Mouse (Mus musculus): ENCODE data around the gene Pip4k2a.

Pip4k2a gene

DNA sequence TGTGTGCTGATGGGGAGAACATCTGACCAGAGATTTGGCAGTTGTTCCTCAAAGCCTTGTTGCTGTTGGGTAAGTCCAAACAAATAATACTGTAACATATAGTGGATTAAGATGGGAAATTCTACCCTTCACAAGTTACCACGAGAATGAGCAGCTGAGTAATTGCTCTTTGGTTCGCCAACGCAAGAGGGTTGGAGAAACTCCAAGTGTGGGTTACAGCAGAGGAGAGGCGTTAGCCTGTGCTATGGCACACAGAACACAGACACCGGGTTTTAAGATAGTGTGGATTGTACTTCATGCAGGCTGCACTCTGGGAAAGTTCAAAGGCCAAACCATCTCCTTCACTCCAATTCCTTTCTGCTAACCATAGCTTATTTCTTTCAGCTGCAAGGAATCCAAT lies 144.6 kb downstream of the Pip4k2a start:
- in situ Hi-C loops (cut with MboI; ENCODE audit: low sequenced_read_pairs) = no loop called here

GRCm38 (mm10) chr2:18850657-18851056 lies 147.3 kb downstream of the Pip4k2a start:
- in situ Hi-C loops (cut with MboI; ENCODE audit: low sequenced_read_pairs) = no loop called here

- in situ Hi-C loops (cut with MboI; ENCODE audit: low sequenced_read_pairs) = no loop called here
Observed at GRCm38 (mm10) chr2:18848074-18848629, 149.8 kb downstream of the Pip4k2a start.

DNA sequence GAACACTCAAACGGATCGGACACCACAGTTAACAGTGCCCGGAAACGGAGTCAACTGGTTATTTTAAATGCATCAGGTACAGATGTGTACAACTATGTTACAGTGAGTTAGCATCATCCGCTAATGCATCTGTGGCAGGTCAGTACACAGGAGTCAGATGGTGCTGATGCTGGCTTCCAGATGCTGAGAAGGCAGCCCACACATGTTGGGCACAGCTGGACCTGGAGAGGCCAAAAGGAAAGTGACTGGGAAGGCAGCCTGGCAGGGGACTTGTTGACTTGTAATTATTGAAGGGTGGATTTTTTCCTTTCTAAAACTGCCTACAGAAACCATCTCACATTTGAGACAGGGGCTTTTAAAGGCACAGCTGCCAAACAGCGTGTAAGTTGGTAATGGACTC lies 155.4 kb downstream of the Pip4k2a start:
- in situ Hi-C loops (cut with MboI; ENCODE audit: low sequenced_read_pairs) = no loop called here

DNA sequence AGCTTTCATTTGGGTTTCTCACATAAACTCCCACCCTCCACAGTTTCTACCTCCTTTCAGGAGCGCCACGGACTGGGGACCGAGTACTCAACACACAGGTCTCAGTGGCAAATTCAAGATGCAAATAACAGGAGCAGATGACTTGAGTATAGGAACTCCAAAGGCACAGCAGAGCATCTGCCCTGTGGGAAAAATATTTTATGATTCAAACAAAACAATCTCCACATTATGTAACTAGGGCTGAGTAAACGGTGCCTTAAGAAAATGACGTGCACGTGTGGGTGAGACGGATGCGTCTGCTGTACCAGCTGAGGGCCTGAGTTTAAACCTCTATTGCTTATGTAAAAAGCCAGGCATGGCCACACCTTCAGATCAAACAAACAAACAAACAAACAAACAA lies 156.9 kb downstream of the Pip4k2a start:
- in situ Hi-C loops (cut with MboI; ENCODE audit: low sequenced_read_pairs) = no loop called here

GRCm38 (mm10) chr2:18839532-18839931 lies 158.4 kb downstream of the Pip4k2a start:
- in situ Hi-C loops (cut with MboI; ENCODE audit: low sequenced_read_pairs) = no loop called here

DNA sequence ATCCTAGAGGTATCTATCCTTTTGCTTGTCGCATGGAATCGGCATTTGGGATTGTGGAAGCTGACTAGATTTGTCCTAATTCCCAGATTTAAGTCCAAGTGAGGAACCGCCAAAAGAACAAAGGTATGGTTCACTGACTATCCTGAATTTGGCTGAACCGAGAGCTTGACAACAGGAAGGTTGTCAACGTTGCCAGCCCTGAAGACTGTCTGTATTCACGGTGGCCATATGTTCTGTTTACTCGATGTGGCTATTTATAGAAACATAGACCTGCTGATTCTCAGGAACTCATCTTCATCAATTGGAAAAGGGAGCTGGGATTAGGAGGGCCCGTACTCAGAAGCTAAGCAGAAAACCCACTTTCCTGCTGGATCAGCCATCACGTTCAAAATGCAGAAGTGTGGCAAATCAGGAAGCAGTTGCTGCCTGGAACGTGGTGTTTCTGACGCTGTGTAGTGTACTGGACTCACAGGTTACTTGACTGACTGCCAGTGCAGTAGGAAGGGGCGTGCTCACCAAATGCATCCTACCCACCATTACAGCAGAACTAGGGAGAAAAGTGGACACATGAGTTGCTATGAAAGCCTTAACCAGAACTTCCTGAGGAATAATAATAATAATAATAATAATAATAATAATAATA lies 162.5 kb downstream of the Pip4k2a start:
- in situ Hi-C loops (cut with MboI; ENCODE audit: low sequenced_read_pairs) = no loop called here

GRCm38 (mm10) chr2:18833024-18833590 lies 164.8 kb downstream of the Pip4k2a start:
- in situ Hi-C loops (cut with MboI; ENCODE audit: low sequenced_read_pairs) = no loop called here

DNA sequence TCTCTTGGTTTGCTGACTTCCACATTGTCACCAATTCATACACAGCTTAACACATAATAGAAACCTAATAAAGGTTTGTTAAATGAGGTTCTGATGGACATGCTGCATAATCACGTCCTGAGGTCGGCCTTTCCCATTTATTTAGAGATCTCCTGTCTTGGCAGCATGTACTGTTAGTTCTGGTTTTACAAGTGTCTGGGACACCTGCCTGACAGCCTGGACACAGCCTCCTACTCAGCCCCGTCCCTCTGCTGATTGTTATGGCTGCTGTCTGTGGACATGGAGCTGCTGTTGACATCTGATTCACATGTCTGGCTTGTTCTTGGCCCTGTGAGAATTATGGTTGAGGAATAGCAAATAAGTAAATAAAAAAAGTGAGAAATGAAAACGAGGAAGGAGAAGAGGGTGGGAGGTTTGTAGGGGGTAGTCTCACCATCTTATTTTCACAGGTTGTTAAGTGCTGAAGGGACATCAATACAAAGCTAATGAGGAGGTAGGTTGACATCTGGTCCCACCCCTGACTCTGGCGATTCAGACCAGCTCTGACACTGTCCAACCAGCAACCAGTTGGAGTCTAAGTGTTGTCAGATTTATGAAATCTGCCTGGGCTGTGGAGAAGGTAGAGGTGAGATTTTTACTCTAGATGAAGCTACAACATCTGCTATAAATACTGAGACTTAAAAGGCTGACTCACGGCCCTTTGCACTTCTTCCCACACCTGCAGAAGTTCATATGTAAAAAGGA lies 166.7 kb downstream of the Pip4k2a start:
- in situ Hi-C loops (cut with MboI; ENCODE audit: low sequenced_read_pairs) = no loop called here

GRCm38 (mm10) chr2:18822711-18823110 lies 175.2 kb downstream of the Pip4k2a start:
- in situ Hi-C loops (cut with MboI; ENCODE audit: low sequenced_read_pairs) = no loop called here

DNA sequence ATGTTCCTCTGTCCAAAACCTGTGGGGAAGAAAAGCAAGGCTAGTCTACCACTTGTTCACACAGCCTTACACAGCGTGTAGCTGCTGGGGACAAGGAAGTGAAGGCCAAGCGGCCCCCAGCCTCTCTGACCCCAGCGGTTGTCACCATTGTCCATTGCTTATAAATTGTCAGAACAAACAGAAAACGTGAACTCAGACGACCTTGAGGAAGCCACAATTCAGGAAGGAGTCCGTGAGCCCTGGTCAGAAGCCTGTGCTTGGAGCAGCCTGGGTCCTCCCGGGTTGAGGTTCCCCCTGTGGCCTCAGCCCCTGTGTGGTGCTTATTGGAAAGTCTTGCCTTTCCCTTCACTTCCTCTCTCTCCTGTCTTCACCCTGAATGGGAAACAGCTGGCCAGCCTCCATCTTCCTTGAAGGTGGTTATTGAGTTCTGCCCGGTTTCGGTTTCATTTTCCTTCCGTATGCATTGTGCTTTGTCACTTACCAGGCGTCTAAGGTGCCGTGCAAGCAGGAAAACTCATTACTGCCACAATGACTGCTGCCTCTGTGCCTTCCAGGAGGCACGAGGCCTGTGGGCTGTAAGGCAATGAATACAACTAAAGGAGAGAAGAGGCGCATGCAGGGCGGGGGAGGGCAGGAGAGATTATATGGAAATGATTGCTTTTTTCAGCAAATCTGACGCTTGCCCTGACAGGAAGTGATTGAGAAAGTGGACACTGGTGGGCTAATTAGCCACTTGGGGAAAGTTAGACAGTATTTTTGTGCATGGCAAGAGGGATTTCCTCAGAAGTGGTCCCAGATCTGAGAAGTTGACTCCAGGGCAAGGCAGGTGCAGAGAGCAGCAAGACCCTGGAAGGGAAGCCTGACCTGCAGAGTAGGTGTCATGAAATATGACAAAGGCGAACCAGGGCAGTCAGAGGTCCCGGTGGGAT lies 176.2 kb downstream of the Pip4k2a start:
- in situ Hi-C loops (cut with MboI; ENCODE audit: low sequenced_read_pairs) = no loop called here

DNA sequence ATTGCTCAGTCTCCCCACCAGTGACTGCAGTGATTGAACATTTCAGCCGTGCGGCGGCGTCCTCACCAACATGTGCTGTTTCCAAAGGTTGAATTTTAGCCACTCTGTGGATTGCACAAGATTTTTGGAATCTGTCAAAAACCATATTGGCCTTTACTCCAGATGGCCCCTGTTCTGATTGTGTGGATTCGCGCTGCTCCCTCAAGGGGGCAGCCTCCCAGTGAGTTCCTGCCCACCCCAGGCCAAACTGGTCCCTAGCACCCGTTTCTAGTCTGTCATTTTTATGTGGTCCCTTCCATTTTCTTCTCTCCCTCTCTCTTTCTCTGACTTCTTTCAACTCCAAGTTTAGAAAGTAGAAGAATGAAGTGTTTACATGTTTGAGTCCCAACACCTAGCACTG lies 178.4 kb downstream of the Pip4k2a start:
- in situ Hi-C loops (cut with MboI; ENCODE audit: low sequenced_read_pairs) = no loop called here

DNA sequence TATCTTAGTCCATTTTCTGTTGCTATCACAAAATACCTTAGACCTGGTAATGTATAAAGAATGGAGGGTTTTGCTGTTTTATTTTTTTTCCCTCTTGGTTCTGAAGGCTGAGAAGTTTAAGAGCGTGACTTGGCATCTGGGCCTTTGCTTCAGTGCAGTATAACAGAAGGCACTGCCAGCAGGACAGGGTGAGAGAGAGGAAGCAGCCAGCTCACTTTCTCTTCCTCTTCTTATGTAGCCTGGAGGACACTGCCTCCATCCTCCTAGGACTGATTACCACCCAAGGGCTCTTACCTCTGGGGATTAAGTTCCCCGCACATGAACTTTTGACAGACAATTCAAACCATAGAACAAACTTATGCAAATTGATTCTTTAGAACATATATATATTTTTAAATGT lies 181.9 kb downstream of the Pip4k2a start:
- in situ Hi-C loops (cut with MboI; ENCODE audit: low sequenced_read_pairs) = no loop called here

- in situ Hi-C loops (cut with MboI; ENCODE audit: low sequenced_read_pairs) = no loop called here
Observed at GRCm38 (mm10) chr2:18815336-18815965, 182.5 kb downstream of the Pip4k2a start.

GRCm38 (mm10) chr2:18814447-18814804 lies 183.5 kb downstream of the Pip4k2a start:
- in situ Hi-C loops (cut with MboI; ENCODE audit: low sequenced_read_pairs) = no loop called here

DNA sequence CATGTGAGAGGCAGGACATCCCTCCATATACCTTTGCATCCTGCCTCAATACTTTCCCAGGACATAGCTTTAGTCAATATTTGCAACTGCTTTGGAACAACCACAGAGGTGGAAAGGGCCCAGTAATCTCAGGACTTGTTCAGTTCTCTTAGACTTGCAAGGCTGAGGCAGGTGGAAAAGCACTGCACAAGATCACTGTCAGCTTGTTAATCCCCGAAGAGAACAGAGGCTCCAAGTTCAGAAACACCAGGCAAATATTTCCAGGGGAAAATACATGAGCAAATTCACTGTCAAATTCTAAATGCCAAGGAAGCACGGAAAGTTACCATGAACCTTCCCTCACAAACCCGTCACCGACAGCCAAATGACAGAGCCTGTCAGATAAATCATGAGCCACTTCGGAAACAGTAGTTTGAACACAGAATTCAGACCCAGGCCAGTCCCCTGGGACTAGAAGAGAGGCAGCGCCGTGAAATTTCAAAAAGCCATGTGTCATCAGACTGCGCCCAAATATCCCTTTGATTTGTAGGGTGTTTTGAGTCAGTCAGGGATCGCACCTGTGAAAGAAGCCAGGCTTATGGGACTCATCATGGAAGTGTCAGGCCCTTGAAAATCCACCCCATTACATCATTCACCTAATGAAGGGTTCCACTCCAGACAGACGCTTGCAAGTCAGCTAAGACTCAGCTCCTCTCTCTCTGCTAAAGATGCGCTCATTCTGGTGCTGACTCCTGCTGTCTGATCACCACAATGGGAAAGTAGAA lies 184.1 kb downstream of the Pip4k2a start:
- in situ Hi-C loops (cut with MboI; ENCODE audit: low sequenced_read_pairs) = no loop called here

GRCm38 (mm10) chr2:18807961-18808360 lies 190.0 kb downstream of the Pip4k2a start:
- in situ Hi-C loops (cut with MboI; ENCODE audit: low sequenced_read_pairs) = no loop called here

- in situ Hi-C loops (cut with MboI; ENCODE audit: low sequenced_read_pairs) = no loop called here
Observed at GRCm38 (mm10) chr2:18801281-18801862, 196.6 kb downstream of the Pip4k2a start.

- in situ Hi-C loops (cut with MboI; ENCODE audit: low sequenced_read_pairs) = no loop called here
Observed at GRCm38 (mm10) chr2:18800646-18801251, 197.2 kb downstream of the Pip4k2a start.
